Mouse (Mus musculus) cerebellum, adult 8-10 months (tissue): ENCODE results near the gene Lonrf2.

Experiments used
- DNase-seq: peaks from one replicate; pipeline ENCODE4 v3.0.0; 2022

Gene Lonrf2

GRCm38 (mm10) chr1:38836477-38836872 lies at the start of gene Lonrf2:
Lonrf2 (minus strand) TSS chr1:38836711.
- DNase-seq, result peak; percentile 71

DNA sequence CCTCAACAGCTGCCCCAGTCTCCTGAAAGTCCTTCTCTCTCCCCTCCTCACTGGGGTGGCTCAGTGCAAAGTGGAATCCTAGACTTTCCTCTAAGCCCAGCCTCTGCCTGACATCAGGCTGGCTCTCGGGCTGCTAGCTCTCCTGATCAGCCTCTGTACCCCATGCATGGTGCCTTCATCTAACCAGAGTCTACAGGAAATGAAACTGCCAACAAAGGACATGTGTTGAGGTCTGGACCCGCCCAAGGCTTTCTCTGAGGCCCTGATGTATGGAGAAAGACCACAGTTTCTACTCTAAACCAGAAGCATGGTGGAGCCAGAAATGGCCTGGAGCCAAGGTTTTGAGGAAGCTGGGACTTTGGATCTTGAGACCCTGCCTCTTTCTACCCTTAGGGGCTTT lies 49.4 kb upstream of the Lonrf2 start:
- no peak for DNase-seq

GRCm38 (mm10) chr1:38883766-38884165 lies 47.3 kb upstream of the Lonrf2 start:
- no peak for DNase-seq

GRCm38 (mm10) chr1:38882746-38883145 lies 46.2 kb upstream of the Lonrf2 start:
- no peak for DNase-seq

GRCm38 (mm10) chr1:38881366-38881765 lies 44.9 kb upstream of the Lonrf2 start:
- DNase-seq, result no peak

- no peak for DNase-seq
Observed at GRCm38 (mm10) chr1:38876671-38877382, 40.3 kb upstream of the Lonrf2 start.

DNA sequence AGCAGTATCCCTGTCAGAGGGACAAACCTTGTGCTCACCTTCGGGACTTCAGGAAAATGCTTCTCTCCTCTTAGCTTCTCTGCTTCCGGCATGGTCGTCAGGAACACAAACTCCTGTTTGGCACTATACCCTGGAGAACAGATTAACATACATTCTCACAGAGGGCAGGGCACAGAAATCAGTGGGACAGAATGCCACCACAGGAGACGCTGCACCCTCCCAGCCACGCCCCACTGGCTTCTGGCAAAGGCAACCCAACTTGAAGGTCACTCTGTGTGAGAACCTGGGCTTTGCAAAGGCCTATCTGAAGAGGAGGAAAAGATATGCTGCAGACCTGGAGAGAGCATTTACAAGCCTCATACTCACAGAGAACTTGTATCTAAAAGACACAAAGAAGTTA lies 37.4 kb upstream of the Lonrf2 start:
- peak; percentile 39 for DNase-seq

DNA sequence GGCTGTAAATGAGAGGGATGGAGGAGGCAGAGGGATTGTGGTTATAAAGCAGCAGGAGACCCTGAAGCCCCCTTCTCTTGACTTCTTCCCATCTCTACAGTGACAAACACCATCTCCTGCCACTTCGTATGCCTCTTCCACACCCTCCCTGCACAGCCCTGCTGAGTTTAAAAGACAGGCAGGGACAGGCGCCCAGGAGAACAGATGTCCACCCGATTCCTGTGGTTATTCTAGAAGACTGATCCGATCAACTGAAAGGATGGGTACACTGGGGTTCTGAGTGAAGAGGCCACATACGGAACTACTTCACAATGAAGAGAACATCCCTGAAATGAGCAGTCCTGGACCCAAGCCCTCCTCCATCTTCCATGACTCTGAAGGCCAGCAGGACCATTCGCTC lies 35.3 kb upstream of the Lonrf2 start:
- no peak for DNase-seq

DNA sequence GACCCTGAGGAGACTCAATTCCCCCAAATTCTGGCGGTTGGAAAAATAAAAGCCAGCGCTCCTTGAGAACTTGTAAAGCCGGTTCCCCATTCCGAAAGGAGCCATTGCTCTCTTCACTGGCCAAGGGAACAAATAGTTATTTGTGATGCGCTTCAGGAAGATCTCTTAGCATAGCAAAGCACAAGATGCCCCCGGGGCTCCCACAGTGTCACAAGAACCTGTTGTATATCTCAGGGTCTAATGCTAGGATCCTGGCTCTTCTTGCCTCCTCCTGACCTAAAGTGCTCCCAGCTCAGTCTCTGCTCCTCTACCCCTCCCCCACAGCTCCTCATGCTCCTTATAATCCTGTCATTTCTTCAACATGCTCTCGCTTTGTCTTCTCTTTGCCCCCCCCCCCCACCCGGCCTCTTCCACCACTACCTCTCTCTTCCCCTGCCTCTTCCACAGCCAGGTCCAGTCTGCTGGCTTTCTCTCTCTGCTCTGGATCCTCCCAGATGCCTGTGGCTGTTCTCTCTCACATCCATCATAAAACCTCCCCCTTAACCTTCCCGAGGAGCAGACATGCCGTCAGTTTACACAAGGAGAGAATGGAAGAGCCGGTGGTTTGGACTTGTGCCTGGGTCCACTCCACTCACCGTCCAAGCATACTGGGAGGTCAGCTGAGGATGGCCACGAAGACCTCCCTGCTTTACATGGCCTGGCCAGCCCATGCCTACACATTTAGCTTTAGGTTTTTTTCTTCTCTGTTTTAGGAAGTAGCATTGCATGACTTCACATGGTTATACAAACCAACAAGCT lies 33.1 kb upstream of the Lonrf2 start:
- DNase-seq, result no peak

DNA sequence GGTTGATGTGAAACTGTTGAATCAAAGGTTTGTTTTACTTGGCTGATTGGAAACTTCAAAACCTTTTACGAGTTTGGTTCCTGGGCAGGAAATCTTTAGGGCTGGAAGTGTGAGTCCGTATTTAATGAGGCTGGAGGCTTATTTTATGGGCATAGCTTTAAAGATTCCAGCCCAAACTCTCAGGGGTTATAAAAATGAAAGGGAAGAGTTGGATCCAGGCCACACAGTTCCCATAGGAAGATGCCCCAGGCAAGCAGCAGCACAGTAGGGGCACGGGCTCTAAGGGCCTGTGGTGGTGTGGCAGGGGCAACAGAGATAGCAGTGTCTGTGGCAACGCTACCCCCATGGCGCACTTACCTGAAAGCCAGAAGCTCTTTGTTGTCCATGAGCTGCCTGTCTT lies 29.7 kb upstream of the Lonrf2 start:
- DNase-seq, result no peak

DNA sequence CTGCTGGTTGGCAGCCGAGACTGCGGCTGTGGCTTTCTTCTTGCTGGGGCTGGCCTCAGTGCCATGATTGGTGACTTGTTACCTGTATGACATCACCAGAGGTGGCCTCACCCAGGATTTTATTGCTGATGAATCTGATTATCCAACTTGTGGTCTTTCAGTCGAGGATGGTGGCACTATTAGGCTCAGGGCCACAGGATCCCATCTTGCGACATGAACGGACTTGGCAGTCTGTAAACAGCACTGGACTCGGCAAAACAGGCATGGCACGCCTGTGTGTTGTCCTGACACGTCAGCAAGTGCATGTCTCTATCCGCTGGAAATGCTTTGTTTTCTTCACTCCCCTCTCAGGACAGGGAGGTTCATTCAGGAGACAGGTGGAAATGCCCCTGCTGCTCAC lies 27.8 kb upstream of the Lonrf2 start:
- DNase-seq, result no peak

DNA sequence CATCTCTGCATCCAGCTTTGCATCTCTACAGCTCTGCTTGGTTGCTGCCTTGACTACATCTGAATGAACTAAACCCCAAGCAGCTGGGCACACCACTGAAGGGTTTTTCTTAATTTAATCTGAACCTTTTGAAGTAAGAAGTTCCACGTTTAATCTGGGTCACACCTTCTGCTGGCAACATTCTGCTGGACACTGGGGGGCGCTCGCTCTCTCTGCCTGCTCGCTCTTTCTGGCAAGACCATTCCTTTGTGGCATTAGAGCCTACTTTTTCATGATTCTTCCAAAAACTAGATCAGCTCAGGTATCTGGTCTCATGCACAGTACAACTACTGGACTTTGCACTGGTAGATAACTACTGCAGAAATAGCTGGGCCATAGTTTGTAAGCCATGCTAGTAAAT lies 25.7 kb upstream of the Lonrf2 start:
- DNase-seq, result peak; percentile 61

GRCm38 (mm10) chr1:38860867-38861524 lies 24.5 kb upstream of the Lonrf2 start:
- DNase-seq, result no peak

DNA sequence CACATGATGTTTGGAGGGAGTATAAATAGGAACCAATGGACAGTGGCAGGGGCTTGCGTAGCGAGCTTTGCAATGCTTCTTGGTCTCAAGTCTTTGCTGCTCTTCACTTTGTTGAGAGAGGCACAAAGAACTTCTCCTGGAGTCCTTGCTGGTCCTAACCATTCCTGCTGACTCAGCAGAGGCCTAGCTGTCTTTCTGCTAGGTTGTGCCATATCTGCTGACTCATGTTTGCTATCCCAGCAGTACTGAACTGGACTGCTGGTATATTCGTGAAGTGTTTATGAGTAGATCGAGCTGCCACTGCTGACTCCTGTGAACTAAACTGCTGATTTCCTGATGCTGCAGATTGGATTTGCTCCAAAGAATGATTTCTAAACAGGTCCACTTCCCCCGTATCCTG lies 23.7 kb upstream of the Lonrf2 start:
- DNase-seq, result no peak

- peak; percentile 78 for DNase-seq
Observed at GRCm38 (mm10) chr1:38856196-38856595, 19.7 kb upstream of the Lonrf2 start.

DNA sequence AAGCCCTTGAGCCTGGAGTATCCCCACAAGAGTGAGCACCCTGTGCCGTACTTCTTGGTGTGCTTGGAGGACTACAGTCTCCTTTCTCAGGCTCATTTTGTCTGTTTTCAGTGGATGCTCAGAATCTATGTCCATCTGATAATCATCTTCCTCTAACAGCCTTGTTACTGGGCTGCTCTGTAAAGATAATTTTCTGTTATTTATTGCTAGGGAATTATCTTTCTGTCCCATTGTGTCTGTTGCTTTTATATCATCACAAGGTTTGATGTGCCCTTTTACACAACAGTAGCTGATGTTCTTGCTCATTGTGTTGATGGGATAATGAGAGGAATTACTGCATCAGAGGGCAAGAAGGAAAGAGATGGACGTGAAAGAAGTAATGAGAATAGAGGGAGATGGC lies 15.7 kb upstream of the Lonrf2 start:
- no peak for DNase-seq

DNA sequence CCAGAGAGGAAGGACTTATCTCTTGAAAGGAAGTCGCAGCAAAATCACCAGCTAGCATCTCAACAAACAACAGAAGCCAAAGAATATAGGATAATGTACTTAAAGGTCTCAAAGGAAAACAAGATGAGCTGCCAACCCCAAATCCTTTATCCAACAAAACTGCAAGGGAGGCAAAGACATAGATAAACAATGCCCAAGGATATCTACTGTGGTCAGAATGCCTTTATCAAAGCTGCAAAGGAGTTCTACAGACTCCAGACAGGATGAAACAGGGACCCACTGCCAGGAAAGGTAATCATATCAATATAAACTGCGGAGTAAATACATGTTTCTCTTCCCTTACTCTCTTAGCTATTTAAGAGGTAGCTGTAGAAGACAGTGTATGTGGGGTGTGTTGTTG lies 14.1 kb upstream of the Lonrf2 start:
- no peak for DNase-seq

- DNase-seq, result no peak
Observed at GRCm38 (mm10) chr1:38848451-38849289, 12.2 kb upstream of the Lonrf2 start.

DNA sequence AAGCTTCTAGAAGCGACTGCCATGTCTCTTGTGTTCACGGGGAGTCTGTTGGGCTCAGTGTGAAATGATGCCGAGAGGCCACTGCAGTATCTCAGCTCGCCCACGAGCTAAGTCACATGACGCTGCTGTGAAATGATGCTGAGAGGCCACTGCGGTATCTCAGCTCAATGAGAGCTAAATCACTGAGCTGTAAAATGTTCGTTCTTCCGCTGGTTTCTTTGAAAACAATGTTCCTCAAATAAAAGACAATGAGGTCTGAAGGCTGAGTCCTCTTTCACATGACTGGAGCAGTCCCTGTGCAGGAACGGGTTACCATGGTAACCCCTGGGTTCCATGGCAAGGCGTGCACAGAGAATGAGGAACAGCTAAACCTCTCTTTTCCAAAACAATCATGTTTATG lies 11.5 kb upstream of the Lonrf2 start:
- DNase-seq, result peak; percentile 47

- no peak for DNase-seq
Observed at GRCm38 (mm10) chr1:38843275-38843674, 6.8 kb upstream of the Lonrf2 start.

- no peak for DNase-seq
Observed at GRCm38 (mm10) chr1:38842861-38843260, 6.3 kb upstream of the Lonrf2 start.

DNA sequence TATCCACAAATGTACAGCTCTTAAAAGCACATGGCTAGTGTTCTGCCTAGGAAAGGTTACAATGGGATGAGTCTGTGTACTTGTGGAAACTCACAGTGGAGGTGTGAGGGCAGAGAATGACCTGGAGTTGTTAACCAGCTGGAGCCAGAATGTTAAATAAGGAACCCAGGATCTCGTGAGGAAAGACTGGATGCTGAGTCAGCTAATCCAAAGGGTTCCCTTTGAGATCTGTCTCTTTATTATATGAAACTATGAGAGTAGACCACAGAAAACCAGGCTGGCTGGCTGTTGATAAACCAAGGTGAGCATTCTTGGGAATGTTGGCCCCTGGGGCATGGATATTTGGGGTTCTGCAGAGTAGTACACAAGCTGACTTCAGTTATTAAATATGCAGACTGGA lies 3.4 kb upstream of the Lonrf2 start:
- DNase-seq, result no peak
